Mouse (Mus musculus): Measurements from ENCODE around the gene Mybphl. TPM values are rescaled to one million over a fixed set of nuclear protein-coding genes. Genes with fewer than 3 reads are reported as not detected.

The Mybphl gene
- polyA plus RNA-seq, 1 experiment from 2014 or later, result 94.5 TPM

DNA sequence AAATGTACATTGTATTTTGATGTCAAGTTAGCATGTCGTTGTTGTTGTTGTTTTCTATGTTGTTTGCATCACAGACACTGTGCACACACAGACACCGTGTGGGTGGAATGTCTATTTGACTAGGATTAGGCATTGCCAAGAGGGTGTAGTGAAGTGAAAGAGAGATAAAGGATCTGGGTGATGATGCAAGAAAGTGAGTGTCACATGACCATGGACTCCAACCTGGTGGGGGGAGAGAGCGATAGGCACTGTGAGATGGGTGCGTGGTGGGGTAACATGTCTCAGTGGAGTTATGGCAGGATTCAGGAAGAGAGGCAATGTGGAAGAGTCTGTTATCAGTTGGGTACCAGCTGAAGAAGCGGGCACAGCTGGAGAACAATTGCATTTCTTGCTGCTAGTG lies 4.0 kb downstream of the Mybphl start:
- H3K36me3 ChIP-seq (ENCODE audit: control insufficient read depth, insufficient read depth, low read length), result no peaks in the 10 kb centered on the region
- H3K4me3 ChIP-seq (ENCODE audit: control insufficient read depth in 1 of 2, insufficient read depth in 1 of 2, low read depth in 1 of 2, low read length in 2 of 2), result no peak overlapping the region
- H3K27me3 ChIP-seq (ENCODE audit: control insufficient read depth, insufficient read depth, low read length), result no peaks in the 10 kb centered on the region; the same call in 1 of the 2 replicates
- H3K27ac ChIP-seq (replicated peaks in 1 of 2; ENCODE audit: control insufficient read depth in 1 of 2, insufficient read depth in 1 of 2, low read depth in 2 of 2, low read length in 2 of 2), result no peak overlapping the region
- H3K4me2 ChIP-seq (ENCODE audit: low read length), result no peak overlapping the region
- H3K9ac ChIP-seq (ENCODE audit: low read length), result no peak overlapping the region
- WGBS, result 71% methylated on average over 5 of the region's 5 CpGs
- H3K4me1 ChIP-seq (ENCODE audit: control insufficient read depth in 2 of 2, insufficient read depth in 2 of 2, low read length in 2 of 2), result peaks cover 33 to 37% of the 10 kb centered on the region in 2 experiments
- no peaks in the 10 kb centered on the region for H3K9me3 ChIP-seq (ENCODE audit: control insufficient read depth, low read length)
- ATAC-seq (ENCODE audit: insufficient number of reproducible peaks, insufficient read depth, low FRiP score, low read depth), result no peak

DNA sequence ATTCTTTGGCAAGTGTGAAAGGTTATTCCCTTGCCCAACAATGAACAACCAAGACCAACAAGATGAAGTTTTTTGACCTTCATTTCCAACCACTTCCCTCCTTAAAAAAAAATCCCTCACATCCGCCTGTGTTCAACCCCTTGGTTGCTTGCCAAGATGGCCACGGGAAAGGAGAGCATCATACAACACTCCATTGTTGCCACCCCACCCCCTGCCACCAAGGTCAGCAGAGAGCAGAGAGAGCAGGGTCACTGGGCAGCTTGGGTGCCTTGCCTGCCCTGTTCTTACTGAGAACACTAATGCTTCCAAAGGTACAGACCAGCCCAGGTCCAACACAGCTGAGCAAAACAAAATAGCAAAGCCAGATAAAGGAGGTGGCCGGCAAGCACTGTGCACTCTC lies 7.6 kb downstream of the Mybphl start:
- Histone ChIP-seq H3K27ac (replicated peaks in 1 of 2; ENCODE audit: control insufficient read depth in 1 of 2, insufficient read depth in 1 of 2, low read depth in 2 of 2, low read length in 2 of 2) (no peak overlapping the region), H3K27me3 (ENCODE audit: control insufficient read depth, insufficient read depth, low read length) (no peaks in the 10 kb centered on the region; the same call in 1 of the 2 replicates), H3K4me1 (ENCODE audit: control insufficient read depth in 2 of 2, insufficient read depth in 2 of 2, low read length in 2 of 2) (peaks cover 15 to 21% of the 10 kb centered on the region in 2 experiments), H3K9ac (ENCODE audit: low read length) (no peak overlapping the region), H3K36me3 (ENCODE audit: control insufficient read depth, insufficient read depth, low read length) (no peaks in the 10 kb centered on the region), H3K9me3 (ENCODE audit: control insufficient read depth, low read length) (no peaks in the 10 kb centered on the region), H3K4me2 (ENCODE audit: low read length) (no peak overlapping the region), H3K4me3 (ENCODE audit: control insufficient read depth in 1 of 2, insufficient read depth in 1 of 2, low read depth in 1 of 2, low read length in 2 of 2) (no peak overlapping the region)
- ATAC-seq (ENCODE audit: insufficient number of reproducible peaks, insufficient read depth, low FRiP score, low read depth), result no peak
- WGBS, result 9% methylated on average over 3 of the region's 3 CpGs

DNA sequence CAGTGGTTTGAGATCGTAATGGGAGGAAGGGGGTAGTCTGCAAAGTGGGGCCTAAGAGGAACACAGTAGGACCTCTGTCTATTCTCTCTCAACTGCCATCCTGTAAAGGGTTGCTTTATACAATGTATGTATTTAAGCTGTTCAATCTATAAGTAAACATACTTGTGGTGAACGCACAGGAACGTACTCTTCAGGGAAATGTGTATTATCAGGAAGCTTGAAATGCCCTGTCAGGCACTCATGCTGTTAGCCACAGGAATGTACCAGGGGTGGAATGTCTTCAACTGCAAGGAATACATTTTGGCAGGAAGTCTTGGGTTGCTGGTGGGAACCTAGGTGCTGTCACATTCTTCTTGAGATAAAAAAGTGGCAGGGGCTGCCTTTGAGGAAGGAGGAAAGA lies 8.0 kb downstream of the Mybphl start:
- Histone ChIP-seq H3K4me1 (ENCODE audit: control insufficient read depth in 2 of 2, insufficient read depth in 2 of 2, low read length in 2 of 2) (peaks cover 14 to 21% of the 10 kb centered on the region in 2 experiments), H3K9ac (ENCODE audit: low read length) (no peak overlapping the region), H3K36me3 (ENCODE audit: control insufficient read depth, insufficient read depth, low read length) (no peaks in the 10 kb centered on the region), H3K9me3 (ENCODE audit: control insufficient read depth, low read length) (no peaks in the 10 kb centered on the region), H3K27ac (replicated peaks in 1 of 2; ENCODE audit: control insufficient read depth in 1 of 2, insufficient read depth in 1 of 2, low read depth in 2 of 2, low read length in 2 of 2) (no peak overlapping the region), H3K4me3 (ENCODE audit: control insufficient read depth in 1 of 2, insufficient read depth in 1 of 2, low read depth in 1 of 2, low read length in 2 of 2) (no peak overlapping the region), H3K4me2 (ENCODE audit: low read length) (no peak overlapping the region), H3K27me3 (ENCODE audit: control insufficient read depth, insufficient read depth, low read length) (no peaks in the 10 kb centered on the region; the same call in 1 of the 2 replicates)
- no peak for ATAC-seq (ENCODE audit: insufficient number of reproducible peaks, insufficient read depth, low FRiP score, low read depth)
- WGBS, result 30% methylated on average over 3 of the region's 3 CpGs

DNA sequence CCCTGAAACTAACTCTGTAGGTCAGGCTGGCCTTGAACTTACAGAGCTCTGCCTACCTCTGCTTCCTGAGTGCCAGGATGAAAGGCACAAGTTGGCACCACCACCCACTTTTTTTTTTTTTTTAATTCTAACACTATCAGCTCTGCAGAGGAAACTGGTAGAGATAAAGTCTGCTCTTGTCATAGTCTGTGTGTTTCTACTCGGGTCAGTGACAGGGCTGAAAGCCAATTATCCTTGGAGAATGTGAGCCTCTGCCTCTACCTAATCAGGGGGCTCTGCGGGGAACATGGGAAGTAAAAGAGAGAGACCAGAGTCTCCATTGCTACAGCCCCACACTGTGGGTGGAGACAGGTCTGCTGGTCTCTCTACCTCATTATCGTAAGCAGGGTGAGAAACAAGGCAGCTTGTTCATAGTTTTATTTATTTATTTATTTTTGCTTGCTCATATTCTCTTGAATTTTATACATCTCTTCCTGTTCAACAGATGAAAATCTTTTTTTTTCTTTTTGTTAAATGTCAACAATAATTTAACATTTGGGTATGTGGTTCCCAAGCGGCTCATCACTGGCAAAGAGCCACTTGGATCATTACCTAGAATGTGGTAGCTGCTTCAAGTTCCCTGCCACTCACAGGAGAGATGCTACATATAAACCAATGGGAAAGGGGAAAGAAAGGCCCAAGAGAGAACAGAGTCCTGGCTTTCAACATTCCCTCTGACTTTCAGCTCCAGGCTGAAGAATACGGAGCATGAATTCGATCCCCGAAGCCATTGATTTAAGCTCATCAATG lies 14.4 kb downstream of the Mybphl start:
- no peak overlapping the region for H3K9ac ChIP-seq (ENCODE audit: low read length)
- H3K4me3 ChIP-seq (ENCODE audit: control insufficient read depth in 1 of 2, insufficient read depth in 1 of 2, low read depth in 1 of 2, low read length in 2 of 2), result no peak overlapping the region
- no peaks in the 10 kb centered on the region for H3K36me3 ChIP-seq (ENCODE audit: control insufficient read depth, insufficient read depth, low read length)
- ATAC-seq (ENCODE audit: insufficient number of reproducible peaks, insufficient read depth, low FRiP score, low read depth), result 0 out of 2 replicates have a peak, but pooled peaks have one; percentile 17
- 0 out of 4 replicates have a peak overlapping the region, but pooled peaks of 1 of the 2 experiments have one; percentile 26 for H3K27ac ChIP-seq (replicated peaks in 1 of 2; ENCODE audit: control insufficient read depth in 1 of 2, insufficient read depth in 1 of 2, low read depth in 2 of 2, low read length in 2 of 2)
- no peaks in the 10 kb centered on the region for H3K9me3 ChIP-seq (ENCODE audit: control insufficient read depth, low read length)
- peaks cover 8 to 27% of the 10 kb centered on the region in 2 experiments for H3K4me1 ChIP-seq (ENCODE audit: control insufficient read depth in 2 of 2, insufficient read depth in 2 of 2, low read length in 2 of 2)
- H3K4me2 ChIP-seq (ENCODE audit: low read length), result no peak overlapping the region
- no peaks in the 10 kb centered on the region for H3K27me3 ChIP-seq (ENCODE audit: control insufficient read depth, insufficient read depth, low read length)
- WGBS, result 58% methylated on average over 7 of the region's 7 CpGs

DNA sequence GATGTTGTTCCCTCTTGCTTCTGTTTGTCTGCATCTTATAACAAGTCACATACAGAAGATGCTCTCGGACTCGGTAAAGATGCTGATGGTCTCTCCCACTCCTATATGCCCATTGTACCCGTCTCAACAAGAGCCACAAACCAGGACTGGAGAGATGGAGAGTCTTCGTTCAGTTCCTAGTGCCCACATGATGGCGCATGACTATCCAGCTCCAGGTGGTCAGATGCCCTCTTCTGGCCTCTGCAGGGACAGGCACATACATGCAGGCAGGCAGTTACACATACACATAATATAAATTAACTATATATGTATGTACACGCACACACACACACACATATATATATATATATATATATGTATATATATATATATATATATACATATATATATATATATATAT lies 16.0 kb downstream of the Mybphl start:
- Histone ChIP-seq H3K27me3 (ENCODE audit: control insufficient read depth, insufficient read depth, low read length) (no peaks in the 10 kb centered on the region), H3K4me2 (ENCODE audit: low read length) (no peak overlapping the region), H3K4me3 (ENCODE audit: control insufficient read depth in 1 of 2, insufficient read depth in 1 of 2, low read depth in 1 of 2, low read length in 2 of 2) (no peak overlapping the region), H3K27ac (replicated peaks in 1 of 2; ENCODE audit: control insufficient read depth in 1 of 2, insufficient read depth in 1 of 2, low read depth in 2 of 2, low read length in 2 of 2) (no peak overlapping the region), H3K9ac (ENCODE audit: low read length) (no peak overlapping the region), H3K36me3 (ENCODE audit: control insufficient read depth, insufficient read depth, low read length) (no peaks in the 10 kb centered on the region), H3K4me1 (ENCODE audit: control insufficient read depth in 2 of 2, insufficient read depth in 2 of 2, low read length in 2 of 2) (peaks cover 13 to 33% of the 10 kb centered on the region in 2 experiments), H3K9me3 (ENCODE audit: control insufficient read depth, low read length) (no peaks in the 10 kb centered on the region)
- ATAC-seq (ENCODE audit: insufficient number of reproducible peaks, insufficient read depth, low FRiP score, low read depth), result no peak
- WGBS, result 82% methylated on average over 6 of the region's 6 CpGs

DNA sequence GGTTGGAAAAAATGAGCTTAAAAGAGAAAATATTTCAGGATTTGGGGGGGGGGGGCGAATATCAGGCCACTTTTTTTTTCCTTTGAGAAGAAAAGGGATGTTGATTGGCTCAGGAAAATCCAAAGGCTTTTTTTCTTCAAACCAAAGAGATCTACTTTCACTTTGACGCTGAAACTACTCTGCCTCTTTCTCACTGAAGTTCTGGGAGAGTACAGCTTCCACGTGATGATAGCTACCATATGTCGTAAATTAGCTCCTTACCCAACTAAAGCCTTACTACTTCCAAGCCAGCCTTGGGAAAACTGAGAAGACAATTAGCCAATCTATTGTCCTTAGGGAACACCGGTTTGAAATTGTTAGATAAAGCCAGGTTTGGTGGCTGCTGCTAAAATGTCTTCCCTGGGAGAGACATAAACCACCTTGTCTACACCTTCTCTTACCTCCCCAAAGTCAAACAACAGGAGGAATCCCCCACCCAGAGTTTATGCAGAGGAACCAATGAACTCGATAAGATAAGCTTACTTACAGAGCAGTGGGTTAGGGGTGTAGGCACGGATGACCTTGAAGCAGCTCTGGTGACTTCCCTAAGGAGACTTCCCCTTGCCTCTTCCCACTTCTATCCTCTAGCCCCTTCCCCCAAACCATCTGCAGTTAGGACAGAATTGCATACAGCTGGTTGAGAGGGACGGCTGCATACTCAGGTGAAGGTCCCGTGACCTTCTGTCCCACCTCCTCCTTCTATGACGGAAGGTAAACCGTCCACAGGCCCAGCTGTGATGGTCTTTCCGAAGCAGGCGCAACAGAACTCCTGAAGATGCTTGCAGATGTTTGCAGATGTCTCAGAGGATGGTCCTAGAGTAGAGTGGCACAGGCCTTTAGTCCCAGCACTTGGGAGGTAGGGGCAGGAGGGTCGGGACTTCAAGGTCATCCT lies 17.5 kb downstream of the Mybphl start:
- WGBS, result 47% methylated on average over 14 of the region's 14 CpGs
- ATAC-seq (ENCODE audit: insufficient number of reproducible peaks, insufficient read depth, low FRiP score, low read depth), result no peak
- Histone ChIP-seq H3K9me3 (ENCODE audit: control insufficient read depth, low read length) (no peaks in the 10 kb centered on the region), H3K27ac (replicated peaks in 1 of 2; ENCODE audit: control insufficient read depth in 1 of 2, insufficient read depth in 1 of 2, low read depth in 2 of 2, low read length in 2 of 2) (peak overlapping the region; percentile 29 to 43; a peak in 2 of 4 replicates), H3K27me3 (ENCODE audit: control insufficient read depth, insufficient read depth, low read length) (no peaks in the 10 kb centered on the region), H3K4me3 (ENCODE audit: control insufficient read depth in 1 of 2, insufficient read depth in 1 of 2, low read depth in 1 of 2, low read length in 2 of 2) (no peak overlapping the region; a peak in 1 of 4 replicates), H3K4me2 (ENCODE audit: low read length) (peak overlapping the region; percentile 70), H3K4me1 (ENCODE audit: control insufficient read depth in 2 of 2, insufficient read depth in 2 of 2, low read length in 2 of 2) (peaks cover 13 to 33% of the 10 kb centered on the region in 2 experiments), H3K9ac (ENCODE audit: low read length) (peak overlapping the region; percentile 9), H3K36me3 (ENCODE audit: control insufficient read depth, insufficient read depth, low read length) (peaks cover 13% of the 10 kb centered on the region)

DNA sequence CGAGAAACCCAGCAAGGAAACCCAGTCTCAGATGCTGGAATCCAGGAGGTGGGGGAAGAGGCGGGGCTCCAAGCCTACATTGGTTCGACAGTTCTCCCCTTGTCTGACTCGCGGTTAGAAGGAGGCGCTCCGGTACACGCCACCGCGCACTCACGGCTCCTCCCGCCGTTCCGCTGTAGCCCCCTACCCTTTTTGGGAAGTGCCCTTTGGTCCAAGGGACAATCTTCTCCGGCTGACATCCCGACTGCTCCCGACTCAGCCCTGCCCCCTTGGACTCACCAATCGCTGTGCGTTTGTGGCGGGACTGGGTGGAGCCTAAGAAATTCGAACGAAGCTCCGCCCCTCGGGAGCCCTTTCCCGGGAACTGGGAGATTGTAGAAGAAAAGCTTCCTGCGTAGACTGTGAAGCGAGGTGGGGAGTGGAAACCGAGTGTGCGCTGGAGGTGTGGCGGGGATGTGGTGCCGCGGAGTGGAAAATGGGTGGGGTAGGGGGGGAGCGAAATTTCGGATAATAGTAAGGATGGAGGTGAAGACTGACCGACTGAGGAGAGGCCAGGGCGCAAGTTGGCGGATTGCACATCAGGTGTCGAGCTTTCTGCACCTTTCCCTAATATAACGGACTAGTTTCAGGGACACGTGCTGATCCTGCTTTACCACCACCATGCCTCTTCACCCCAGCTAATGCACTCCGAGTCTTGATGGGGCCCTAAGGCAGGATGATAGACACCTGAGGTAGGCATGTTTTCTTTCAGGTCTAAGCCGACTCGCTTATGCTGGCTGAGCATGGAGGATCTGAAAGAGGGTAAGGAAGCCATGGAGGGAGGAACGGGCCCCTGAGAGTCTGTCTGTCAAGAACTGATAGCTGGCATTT lies 19.0 kb downstream of the Mybphl start, which contains the start of gene Psrc1:
TSS of gene Psrc1 (plus strand) at position 355 of the 870 bp plus-strand sequence.
- peak; percentile 68 for ATAC-seq (ENCODE audit: insufficient number of reproducible peaks, insufficient read depth, low FRiP score, low read depth)
- peak within 1 kb of the TSS in 1 of 2 experiments; percentile 44; a peak in 2 of 4 replicates for H3K27ac ChIP-seq (replicated peaks in 1 of 2; ENCODE audit: control insufficient read depth in 1 of 2, insufficient read depth in 1 of 2, low read depth in 2 of 2, low read length in 2 of 2)
- 2% methylated on average over 44 of the region's 44 CpGs for WGBS

More for the DNA sequence above, 19.0 kb downstream of the Mybphl start, which contains the start of gene Psrc1:
- H3K4me3 ChIP-seq (ENCODE audit: control insufficient read depth in 1 of 2, insufficient read depth in 1 of 2, low read depth in 1 of 2, low read length in 2 of 2), result peak within 1 kb of the TSS; percentile 69 to 74
- H3K27me3 ChIP-seq (ENCODE audit: control insufficient read depth, insufficient read depth, low read length), result no peaks in the 10 kb centered on the region
- peaks cover 19% of the 10 kb centered on the region for H3K36me3 ChIP-seq (ENCODE audit: control insufficient read depth, insufficient read depth, low read length)
- H3K4me2 ChIP-seq (ENCODE audit: low read length), result peak within 1 kb of the TSS; percentile 70
- H3K4me1 ChIP-seq (ENCODE audit: control insufficient read depth in 2 of 2, insufficient read depth in 2 of 2, low read length in 2 of 2), result peaks cover 13 to 33% of the 10 kb centered on the region in 2 experiments
- H3K9ac ChIP-seq (ENCODE audit: low read length), result peak within 1 kb of the TSS; percentile 72
- no peaks in the 10 kb centered on the region for H3K9me3 ChIP-seq (ENCODE audit: control insufficient read depth, low read length)
